Comparison of ENCODE assay signal across 9 mouse cellular contexts in the genomic region with DNA sequence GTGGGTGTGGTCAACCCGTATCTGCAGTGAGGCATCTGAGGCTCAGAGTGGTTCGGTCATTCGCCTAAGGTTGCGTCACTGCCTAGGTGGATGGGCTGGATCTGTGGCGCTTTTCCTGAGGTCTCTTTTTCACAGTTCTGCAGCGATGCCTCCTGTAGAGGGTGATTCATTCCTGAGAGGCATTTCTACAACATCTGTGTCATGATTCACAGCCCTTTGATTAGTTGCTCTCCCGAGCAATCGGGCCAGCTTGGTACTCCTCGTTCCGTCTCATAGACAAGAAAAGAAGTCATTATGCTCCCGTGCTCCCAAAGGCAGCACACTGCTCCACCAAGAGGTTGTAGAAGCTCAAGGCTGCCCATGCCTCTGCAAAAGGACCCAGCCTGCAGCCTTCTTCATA. TPM values are rescaled to one million over a fixed set of nuclear protein-coding genes. Genes with fewer than 3 reads are reported as not detected.
DNase-seq lines count a peak whose midpoint lies in the region; ATAC-seq and TF ChIP-seq lines count a peak whose summit lies in the region.
"Had no signal": no experiment of that assay in that cellular context is flagged by ENCODE, and none has a peak within 500 bp of the region (broad histone marks: within the 10 kb centered on the region; RNA-seq: fewer than 3 reads in every experiment).

No protein-coding gene starts in this region.

- ATAC-seq in midbrain, postnatal 0 days (ENCODE audit: low FRiP score): no peak
- ATAC-seq in midbrain, embryonic 16.5 days: no peak
- no peak for ATAC-seq in forebrain, embryonic 13.5 days
- no peak for ATAC-seq in monocyte, adult 5-6 weeks (replicated peaks; ENCODE audit: insufficient number of reproducible peaks, low FRiP score, low TSS enrichment, poor library complexity, severe bottlenecking)

- no peak for TF ChIP-seq CTCF in midbrain, postnatal 0 days (IDR thresholded peaks at IDR 0.05)
- TF ChIP-seq CTCF in left cerebral cortex, adult 2 months (IDR thresholded peaks at IDR 0.05): peak; percentile 34

- no peak overlapping the region for H3K27ac ChIP-seq in midbrain, postnatal 0 days (ENCODE audit: low read depth, low read length)
- no peak overlapping the region for H3K27ac ChIP-seq in midbrain, embryonic 16.5 days (ENCODE audit: low read length)
- no peak overlapping the region for H3K27ac ChIP-seq in left cerebral cortex, adult 2 months
- H3K27ac ChIP-seq in forebrain, embryonic 13.5 days: no peak overlapping the region
- H3K27ac ChIP-seq: embryonic facial prominence, embryonic 15.5 days had no signal

- H3K36me3 ChIP-seq in midbrain, postnatal 0 days (ENCODE audit: insufficient read depth, low read length): no peaks in the 10 kb centered on the region
- H3K36me3 ChIP-seq in midbrain, embryonic 16.5 days (ENCODE audit: control insufficient read depth, insufficient read depth, low read length): no peaks in the 10 kb centered on the region
- H3K36me3 ChIP-seq in forebrain, embryonic 13.5 days (ENCODE audit: poor library complexity, severe bottlenecking): no peaks in the 10 kb centered on the region
- H3K36me3 ChIP-seq: embryonic facial prominence, embryonic 15.5 days had no signal

- intact Hi-C loops in left cerebral cortex, adult 2 months (cut with DNase I): loop anchor here (5.0 kb wide), 1 partner anchor 48 kb away; no protein-coding TSS in a partner anchor

- 78% methylated on average over 11 of the region's 11 CpGs for WGBS in midbrain, postnatal 0 days
- 73% methylated on average over 11 of the region's 11 CpGs for WGBS in midbrain, embryonic 16.5 days
- WGBS in forebrain, embryonic 13.5 days: 77% methylated on average over 11 of the region's 11 CpGs

- H3K4me3 ChIP-seq in midbrain, postnatal 0 days (ENCODE audit: low read depth, low read length): no peak overlapping the region
- H3K4me3 ChIP-seq in midbrain, embryonic 16.5 days (ENCODE audit: low read depth, low read length): no peak overlapping the region
- H3K4me3 ChIP-seq in left cerebral cortex, adult 2 months: no peak overlapping the region
- no peak overlapping the region for H3K4me3 ChIP-seq in forebrain, embryonic 13.5 days
- H3K4me3 ChIP-seq: embryonic facial prominence, embryonic 15.5 days had no signal

- no peaks in the 10 kb centered on the region for H3K4me1 ChIP-seq in midbrain, postnatal 0 days (ENCODE audit: insufficient read depth, low read length)
- H3K4me1 ChIP-seq in midbrain, embryonic 16.5 days (ENCODE audit: control insufficient read depth, insufficient read depth, low read length): no peaks in the 10 kb centered on the region
- H3K4me1 ChIP-seq in forebrain, embryonic 13.5 days: 0 out of 2 replicates have a peak, but pooled peaks cover 7% of the 10 kb centered on the region

- H3K4me2 ChIP-seq in midbrain, postnatal 0 days (ENCODE audit: low read depth, low read length, poor library complexity, severe bottlenecking): no peak overlapping the region
- no peak overlapping the region for H3K4me2 ChIP-seq in midbrain, embryonic 16.5 days (ENCODE audit: low read length)
- H3K4me2 ChIP-seq in forebrain, embryonic 13.5 days: no peak overlapping the region
- H3K4me2 ChIP-seq: embryonic facial prominence, embryonic 15.5 days had no signal

- DNase-seq in midbrain, postnatal 0 days (ENCODE audit: low spot score): peak; percentile 30
- DNase-seq in frontal cortex, postnatal 36 days (ENCODE audit: low spot score in 2 of 2): peak; percentile 50 to 55
- DNase-seq in left cerebral cortex, adult 2 months (ENCODE audit: extremely low spot score in 1 of 2, low spot score in 2 of 2): peak; percentile 32 to 55
- peak; percentile 51 for DNase-seq in testis, postnatal 10 days (ENCODE audit: low spot score)
- DNase-seq in gastrocnemius, adult 8-10 months (ENCODE audit: low spot score in 2 of 2): no peak

- H3K9me3 ChIP-seq in midbrain, postnatal 0 days (ENCODE audit: low read length): no peaks in the 10 kb centered on the region
- H3K9me3 ChIP-seq in midbrain, embryonic 16.5 days (replicated peaks; ENCODE audit: control insufficient read depth, low read length, poor library complexity, severe bottlenecking): no peaks in the 10 kb centered on the region
- H3K9me3 ChIP-seq in forebrain, embryonic 13.5 days (replicated peaks): no peaks in the 10 kb centered on the region
- H3K9me3 ChIP-seq: embryonic facial prominence, embryonic 15.5 days had no signal

- no peaks in the 10 kb centered on the region for H3K27me3 ChIP-seq in midbrain, postnatal 0 days (ENCODE audit: insufficient read depth, low read length)
- no peaks in the 10 kb centered on the region for H3K27me3 ChIP-seq in midbrain, embryonic 16.5 days (ENCODE audit: control insufficient read depth, insufficient read depth, low read depth, low read length)
- no peaks in the 10 kb centered on the region for H3K27me3 ChIP-seq in forebrain, embryonic 13.5 days
- H3K27me3 ChIP-seq: embryonic facial prominence, embryonic 15.5 days had no signal

- no peak overlapping the region for H3K9ac ChIP-seq in midbrain, postnatal 0 days (replicated peaks; ENCODE audit: low read length, poor library complexity, severe bottlenecking)
- no peak overlapping the region for H3K9ac ChIP-seq in midbrain, embryonic 16.5 days (ENCODE audit: low read depth, low read length)
- no peak overlapping the region for H3K9ac ChIP-seq in forebrain, embryonic 13.5 days
- H3K9ac ChIP-seq: embryonic facial prominence, embryonic 15.5 days had no signal

RNA-seq across cellular contexts. Expression of a gene that starts 11.4 kb away (rescaled TPM):
- 1.1 and 4.2 TPM in 2 replicates for total RNA-seq in midbrain, postnatal 0 days (2014; rRNA removed)
- 4.1 and 6.4 TPM in 2 replicates for polyA plus RNA-seq in midbrain, postnatal 0 days (2015; fragmentation: Nextera tagmentation; extraction: Ambion mirVana)
- 8.3 and 8.5 TPM in 2 replicates for polyA plus RNA-seq in midbrain, embryonic 16.5 days (2015; fragmentation: Nextera tagmentation; extraction: Ambion mirVana)
- 1 to 10 TPM; 1.6 to 1.8 TPM for total RNA-seq in left cerebral cortex, adult 2 months (2021)
- 12.1 and 13.3 TPM in 2 replicates for polyA plus RNA-seq in forebrain, embryonic 13.5 days (2015; fragmentation: Nextera tagmentation; extraction: Ambion mirVana)
- total RNA-seq in monocyte, adult 5-6 weeks (2017): 1.2 TPM in 1 of 3 replicates, not detected in the others
- 1 to 10 TPM; 1.2 to 1.6 (median 1.4) TPM for total RNA-seq in gastrocnemius, adult 8-10 months (2022)

Comparison
In these comparisons a context has a peak if more than half of its experiments do, and no peak if none do; other contexts are left out.
1. DNase-seq: peak in midbrain, postnatal 0 days (single experiment), frontal cortex, postnatal 36 days (2 of 2), left cerebral cortex, adult 2 months (2 of 2) and testis, postnatal 10 days (single experiment); none in gastrocnemius, adult 8-10 months (0 of 2).